Mouse (Mus musculus): ENCODE results near the gene Hsf4.
"Not testable (repeated sequence)": the region's sequence is repeated elsewhere in the genome, so short reads cannot be mapped to it uniquely, and the experiment has no call there.

Gene Hsf4

GRCm38 (mm10) chr8:105269461-105269947 is at the start of gene Hsf4:
TSS of gene Hsf4 (plus strand) at chr8:105269801.
- no peak for DNase-seq (ENCODE audit: low spot score)

GRCm38 (mm10) chr8:105223850-105224249 is 45.8 kb upstream of the Hsf4 start:
- DNase-seq (ENCODE audit: low spot score), result no peak

- peak; percentile 97 for DNase-seq (ENCODE audit: low spot score)
Observed at GRCm38 (mm10) chr8:105224413-105225271, 45.0 kb upstream of the Hsf4 start, which contains the start of gene D230025D16Rik. TSS of gene D230025D16Rik (plus strand) at chr8:105225145.

GRCm38 (mm10) chr8:105225272-105225593 is 44.4 kb upstream of the Hsf4 start:
- DNase-seq (ENCODE audit: low spot score), result no peak

GRCm38 (mm10) chr8:105225917-105226316 is 43.7 kb upstream of the Hsf4 start:
- DNase-seq (ENCODE audit: low spot score), result peak; percentile 75

- no peak for DNase-seq (ENCODE audit: low spot score)
Observed at GRCm38 (mm10) chr8:105231503-105232320, 37.9 kb upstream of the Hsf4 start.

- DNase-seq (ENCODE audit: low spot score), result not testable (repeated sequence)
Observed at GRCm38 (mm10) chr8:105232321-105232693, 37.3 kb upstream of the Hsf4 start.

- no peak for DNase-seq (ENCODE audit: low spot score)
Observed at GRCm38 (mm10) chr8:105233126-105233935, 36.3 kb upstream of the Hsf4 start.

- peak; percentile 28 for DNase-seq (ENCODE audit: low spot score)
Observed at GRCm38 (mm10) chr8:105235206-105235605, 34.4 kb upstream of the Hsf4 start.

- DNase-seq (ENCODE audit: low spot score), result no peak
Observed at GRCm38 (mm10) chr8:105237442-105238142, 32.0 kb upstream of the Hsf4 start.

- no peak for DNase-seq (ENCODE audit: low spot score)
Observed at GRCm38 (mm10) chr8:105241016-105241415, 28.6 kb upstream of the Hsf4 start.

GRCm38 (mm10) chr8:105251954-105252353 is 17.6 kb upstream of the Hsf4 start:
- no peak for DNase-seq (ENCODE audit: low spot score)

- DNase-seq (ENCODE audit: low spot score), result no peak
Observed at GRCm38 (mm10) chr8:105252680-105253537, 16.7 kb upstream of the Hsf4 start.

GRCm38 (mm10) chr8:105253766-105254151 is 15.8 kb upstream of the Hsf4 start:
- no peak for DNase-seq (ENCODE audit: low spot score)

- peak; percentile 91 for DNase-seq (ENCODE audit: low spot score)
Observed at GRCm38 (mm10) chr8:105254152-105254965, 15.2 kb upstream of the Hsf4 start.

GRCm38 (mm10) chr8:105254966-105255350 is 14.6 kb upstream of the Hsf4 start, which contains the start of gene B3gnt9:
TSS of gene B3gnt9 (minus strand) at chr8:105255153.
- peak; percentile 93 for DNase-seq (ENCODE audit: low spot score)

GRCm38 (mm10) chr8:105257318-105258114 is 12.1 kb upstream of the Hsf4 start:
- DNase-seq (ENCODE audit: low spot score), result no peak

- DNase-seq (ENCODE audit: low spot score), result no peak
Observed at GRCm38 (mm10) chr8:105258911-105259720, 10.5 kb upstream of the Hsf4 start.
